Mouse (Mus musculus) embryonic facial prominence, embryonic 13.5 days (tissue): ENCODE measurements around the gene Gm26661. TPM values are rescaled to one million over a fixed set of nuclear protein-coding genes. Genes with fewer than 3 reads are reported as not detected.

Experiments
- ATAC-seq: fragments of 200-750 bp; cut with Nextera tagmentation; 2 replicates; pipeline ENCODE4 v1.8.0; 2017; ENCODE audit warnings: low read depth; ENCODE audit not compliant: insufficient number of reproducible peaks, insufficient read depth, low FRiP score, low TSS enrichment
- H3K27ac ChIP-seq: fragments of 300-500 bp; sonication (generic); 2 replicates; pipeline ENCODE4 v1.5.1; 2015; ENCODE audit warnings: moderate library complexity, mild to moderate bottlenecking, inconsistent platforms
- H3K27me3 ChIP-seq: fragments of 300-500 bp; sonication (generic); 2 replicates; pipeline ENCODE4 v1.6.1; 2015; ENCODE audit warnings: mild to moderate bottlenecking, inconsistent platforms
- H3K36me3 ChIP-seq: fragments of 300-500 bp; sonication (generic); 2 replicates; pipeline ENCODE4 v1.6.1; 2015; ENCODE audit warnings: mild to moderate bottlenecking, inconsistent platforms
- H3K4me1 ChIP-seq: fragments of 300-500 bp; sonication (generic); 2 replicates; pipeline ENCODE4 v1.6.1; 2015; ENCODE audit warnings: inconsistent platforms
- H3K4me2 ChIP-seq: fragments of 300-500 bp; sonication (generic); 2 replicates; pipeline ENCODE4 v1.6.1; 2015; ENCODE audit warnings: moderate library complexity, mild to moderate bottlenecking, inconsistent platforms
- H3K4me3 ChIP-seq: fragments of 300-500 bp; sonication (generic); 2 replicates; pipeline ENCODE4 v1.5.1; 2015; ENCODE audit warnings: mild to moderate bottlenecking, inconsistent platforms
- H3K9ac ChIP-seq: fragments of 300-500 bp; sonication (generic); 2 replicates; pipeline ENCODE4 v1.6.1; 2015; ENCODE audit warnings: mild to moderate bottlenecking, inconsistent platforms
- H3K9me3 ChIP-seq: fragments of 300-500 bp; sonication (generic); 2 replicates; pipeline ENCODE4 v1.6.1; 2016; ENCODE audit warnings: inconsistent platforms
- WGBS: fragments of 180-500 bp; shearing (Covaris S2); methylation state at CpG from one replicate; pipeline ENCODE4 v1.1.7; 2015; ENCODE audit warnings: mixed read lengths; 5-methylcytosine and 5-hydroxymethylcytosine counted together
- polyA plus RNA-seq: library from polyadenylated mRNA; unstranded; fragments of >200 nt; fragmentation: Nextera tagmentation; extraction: Ambion mirVana; gene quantifications from 2 replicates; pipeline ENCODE4 v1.2.1, GENCODE M21; 2015

The Gm26661 gene
- polyA plus RNA-seq, 1 experiment from 2014 or later = not detected

DNA sequence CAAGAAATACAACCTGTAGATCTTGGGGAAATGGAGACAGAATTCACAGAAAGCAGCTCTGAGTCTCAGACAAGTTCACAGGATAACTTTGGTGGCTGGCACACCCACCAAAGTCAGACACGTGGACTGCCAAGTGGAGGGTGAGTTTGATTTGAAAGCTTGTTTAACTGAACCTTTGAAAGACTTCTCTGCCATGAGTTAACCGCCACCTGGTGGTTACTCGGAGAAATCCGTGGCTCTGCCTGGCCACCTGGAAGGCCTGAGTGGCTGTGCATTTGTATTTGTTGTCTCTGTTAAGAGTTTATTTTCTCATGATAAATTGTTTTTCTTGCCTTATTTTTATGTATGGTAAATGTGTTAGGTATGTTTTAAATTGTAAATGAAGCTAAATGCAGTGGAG lies 10.4 kb downstream of the Gm26661 start:
- no peaks in the 10 kb centered on the region for H3K27me3 ChIP-seq
- no peak overlapping the region for H3K9ac ChIP-seq
- H3K9me3 ChIP-seq = peaks cover 5% of the 10 kb centered on the region; the same call in 1 of the 2 replicates
- no peak overlapping the region for H3K4me3 ChIP-seq
- H3K4me2 ChIP-seq = no peak overlapping the region
- 7% methylated on average over 4 of the region's 4 CpGs for WGBS
- no peak for ATAC-seq
- H3K4me1 ChIP-seq = no peaks in the 10 kb centered on the region
- H3K27ac ChIP-seq = no peak overlapping the region
- no peaks in the 10 kb centered on the region for H3K36me3 ChIP-seq

GRCm38 (mm10) chr14:7803874-7804557 lies 12.6 kb downstream of the Gm26661 start:
- no peaks in the 10 kb centered on the region for H3K27me3 ChIP-seq
- H3K9me3 ChIP-seq = peaks cover 5% of the 10 kb centered on the region; the same call in 1 of the 2 replicates
- 0 out of 2 replicates have a peak, but pooled peaks cover 4% of the 10 kb centered on the region for H3K4me1 ChIP-seq
- H3K9ac ChIP-seq = no peak overlapping the region
- no peaks in the 10 kb centered on the region for H3K36me3 ChIP-seq
- no peak overlapping the region for H3K4me2 ChIP-seq
- ATAC-seq = no peak
- WGBS = 63% methylated on average over 4 of the region's 4 CpGs
- no peak overlapping the region for H3K27ac ChIP-seq
- no peak overlapping the region for H3K4me3 ChIP-seq

DNA sequence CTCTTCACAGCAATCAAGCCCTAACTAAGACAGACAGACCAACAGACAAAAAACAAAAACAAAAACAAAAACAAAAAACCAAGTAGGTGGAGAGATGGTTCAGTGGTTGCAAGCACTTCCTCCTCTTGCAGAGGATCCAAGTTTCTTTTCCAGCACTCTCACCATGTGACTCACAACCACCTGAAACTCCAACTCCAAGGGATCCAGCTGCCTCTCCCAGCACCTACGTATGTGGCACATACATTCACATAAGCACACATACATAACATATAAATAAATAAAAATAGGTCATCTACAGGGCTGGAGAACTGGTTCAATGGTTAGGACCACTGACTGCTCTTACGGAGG lies 13.1 kb downstream of the Gm26661 start:
- Histone ChIP-seq H3K27me3 (no peaks in the 10 kb centered on the region), H3K4me2 (no peak overlapping the region), H3K4me3 (no peak overlapping the region), H3K4me1 (0 out of 2 replicates have a peak, but pooled peaks cover 4% of the 10 kb centered on the region), H3K9me3 (peaks cover 5% of the 10 kb centered on the region; the same call in 1 of the 2 replicates), H3K27ac (no peak overlapping the region), H3K36me3 (no peaks in the 10 kb centered on the region), H3K9ac (no peak overlapping the region)
- 94% methylated on average over 2 of the region's 2 CpGs for WGBS
- no peak for ATAC-seq

- no peak overlapping the region for H3K9ac ChIP-seq
- ATAC-seq = no peak
- WGBS = 67% methylated on average over 4 of the region's 4 CpGs
- H3K4me2 ChIP-seq = no peak overlapping the region
- H3K4me1 ChIP-seq = 0 out of 2 replicates have a peak, but pooled peaks cover 4% of the 10 kb centered on the region
- no peaks in the 10 kb centered on the region for H3K9me3 ChIP-seq
- H3K36me3 ChIP-seq = no peaks in the 10 kb centered on the region
- H3K27ac ChIP-seq = no peak overlapping the region
- H3K27me3 ChIP-seq = no peaks in the 10 kb centered on the region
- H3K4me3 ChIP-seq = no peak overlapping the region
Measured at GRCm38 (mm10) chr14:7807711-7808110, 16.3 kb downstream of the Gm26661 start.

- H3K9me3 ChIP-seq = no peaks in the 10 kb centered on the region
- ATAC-seq = no peak
- H3K4me3 ChIP-seq = no peak overlapping the region
- no peak overlapping the region for H3K4me2 ChIP-seq
- WGBS = 68% methylated on average over 11 of the region's 11 CpGs
- no peaks in the 10 kb centered on the region for H3K27me3 ChIP-seq
- 0 out of 2 replicates have a peak, but pooled peaks cover 4% of the 10 kb centered on the region for H3K4me1 ChIP-seq
- no peak overlapping the region for H3K9ac ChIP-seq
- no peak overlapping the region for H3K27ac ChIP-seq
- H3K36me3 ChIP-seq = no peaks in the 10 kb centered on the region
Measured at GRCm38 (mm10) chr14:7808501-7808981, 17.2 kb downstream of the Gm26661 start.

DNA sequence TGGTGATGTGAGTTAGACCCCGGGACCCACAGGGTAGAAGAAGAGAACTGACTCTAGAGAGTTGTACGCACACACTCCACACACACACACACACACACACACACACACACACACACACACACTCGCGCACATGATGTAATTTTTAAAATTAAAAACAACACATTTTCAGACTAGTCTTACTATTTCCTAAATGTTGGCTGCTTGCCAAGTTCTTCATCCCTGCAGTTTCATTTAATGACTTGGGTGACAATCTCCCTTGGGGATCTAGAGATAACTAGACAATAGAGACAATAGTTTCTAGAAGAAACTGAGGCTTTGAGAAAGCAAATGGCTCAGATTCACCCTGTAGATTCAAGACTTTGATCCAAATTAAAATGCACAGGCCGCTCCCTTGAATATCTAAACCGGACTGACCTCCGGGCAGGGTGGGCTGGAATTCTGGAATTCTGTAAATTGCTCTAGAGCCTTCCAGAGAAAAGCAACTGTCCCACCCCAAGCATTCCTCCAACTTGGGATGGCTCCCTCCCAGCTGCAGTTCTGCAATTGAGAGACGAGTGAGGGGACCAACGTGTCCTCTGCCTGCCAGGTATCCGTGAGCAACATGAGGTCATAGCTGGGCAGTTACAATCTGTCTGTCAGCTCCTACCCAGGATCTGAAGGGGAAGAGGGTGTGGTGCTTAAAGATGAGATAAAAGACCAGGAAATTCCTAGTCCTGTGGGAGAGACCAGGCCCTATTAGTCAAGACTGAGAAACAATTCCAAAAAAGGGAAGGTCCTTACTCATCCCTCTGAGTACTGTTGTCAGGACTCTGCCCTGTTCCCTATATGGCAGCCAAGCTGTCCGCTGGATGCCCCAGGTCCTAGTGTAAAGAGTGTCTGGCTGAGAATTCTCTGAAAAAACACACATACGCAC lies 17.9 kb downstream of the Gm26661 start:
- no peak overlapping the region for H3K27ac ChIP-seq
- WGBS = 79% methylated on average over 12 of the region's 12 CpGs
- H3K9me3 ChIP-seq = no peaks in the 10 kb centered on the region
- no peak overlapping the region for H3K4me2 ChIP-seq
- no peak overlapping the region for H3K9ac ChIP-seq
- no peaks in the 10 kb centered on the region for H3K36me3 ChIP-seq
- 0 out of 2 replicates have a peak, but pooled peaks cover 4% of the 10 kb centered on the region for H3K4me1 ChIP-seq
- no peak for ATAC-seq
- no peaks in the 10 kb centered on the region for H3K27me3 ChIP-seq
- no peak overlapping the region for H3K4me3 ChIP-seq

DNA sequence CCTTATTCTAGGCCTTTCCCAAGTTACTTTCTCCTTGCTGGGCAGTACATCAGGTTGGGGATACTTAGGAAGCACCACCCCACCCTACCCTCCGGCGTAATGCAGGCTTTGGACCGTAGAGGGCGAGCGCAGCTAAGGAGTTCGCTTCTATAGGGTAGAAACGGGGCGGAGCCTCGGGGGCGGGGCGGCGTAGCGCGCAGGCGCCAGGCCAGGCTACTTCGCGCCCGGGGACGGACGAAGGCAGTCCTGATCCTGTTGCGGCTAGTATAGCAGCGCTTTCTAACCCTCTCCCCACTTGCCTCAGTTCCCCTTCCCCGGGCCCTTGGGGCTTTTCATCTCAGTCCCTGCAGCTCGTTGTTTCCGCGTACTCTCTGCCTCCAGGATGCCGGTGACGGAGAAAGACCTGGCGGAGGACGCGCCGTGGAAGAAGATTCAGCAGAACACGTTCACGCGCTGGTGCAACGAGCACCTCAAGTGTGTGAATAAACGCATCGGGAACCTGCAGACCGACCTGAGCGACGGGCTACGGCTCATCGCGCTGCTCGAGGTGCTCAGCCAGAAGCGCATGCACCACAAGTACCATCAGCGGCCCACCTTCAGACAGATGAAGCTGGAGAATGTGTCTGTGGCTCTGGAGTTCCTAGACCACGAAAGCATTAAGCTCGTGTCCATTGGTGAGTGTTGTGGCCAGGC lies 26.5 kb downstream of the Gm26661 start, which contains the start of gene Flnb:
Gene Flnb (plus strand): TSS at position 188 of the 693 bp plus-strand sequence.
- Histone ChIP-seq H3K4me2 (peak within 1 kb of the TSS; percentile 88), H3K9me3 (no peaks in the 10 kb centered on the region), H3K27me3 (no peaks in the 10 kb centered on the region), H3K27ac (peak within 1 kb of the TSS; percentile 80), H3K4me1 (peaks cover 39% of the 10 kb centered on the region), H3K36me3 (no peaks in the 10 kb centered on the region), H3K4me3 (peak within 1 kb of the TSS; percentile 67), H3K9ac (peak within 1 kb of the TSS; percentile 87)
- under 1% methylated on average over 49 of the region's 49 CpGs for WGBS
- ATAC-seq = peak; percentile 93

DNA sequence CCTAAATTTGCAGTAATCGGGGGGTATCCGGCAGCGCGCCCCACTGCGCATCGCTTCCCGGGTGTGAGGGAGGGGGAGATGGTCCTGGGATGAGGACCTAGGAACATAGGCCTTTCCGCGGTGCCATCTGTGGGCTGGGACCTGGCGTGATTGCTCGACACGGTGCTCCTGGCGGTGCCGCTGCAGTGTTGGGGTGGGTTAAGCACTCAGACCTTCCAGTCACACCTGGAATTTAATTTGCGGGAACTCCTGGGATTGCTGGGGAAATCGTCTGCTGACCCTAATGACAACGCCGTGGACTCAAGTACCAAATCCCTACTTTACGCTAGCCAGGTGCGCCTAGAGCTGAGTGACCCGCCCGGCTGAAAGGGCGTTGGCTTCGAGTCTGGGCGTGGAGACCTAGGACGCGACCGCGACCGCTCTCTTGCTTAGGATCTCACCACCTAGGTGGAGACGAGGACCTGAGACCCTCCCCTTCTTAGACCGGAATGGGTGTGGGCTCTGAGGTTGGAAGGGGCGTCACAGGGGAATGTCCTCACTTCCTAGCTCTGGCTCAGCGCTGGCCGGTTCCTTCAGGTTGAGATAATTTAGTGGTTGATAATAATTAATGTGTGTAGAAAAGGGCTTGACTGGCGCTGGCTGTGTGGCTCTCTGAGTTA lies 27.2 kb downstream of the Gm26661 start:
- Histone ChIP-seq H3K4me1 (peaks cover 44% of the 10 kb centered on the region), H3K9me3 (no peaks in the 10 kb centered on the region), H3K36me3 (no peaks in the 10 kb centered on the region), H3K9ac (peak overlapping the region; percentile 87), H3K4me2 (peak overlapping the region; percentile 88), H3K4me3 (peak overlapping the region; percentile 67), H3K27ac (peak overlapping the region; percentile 80; the same call in 1 of the 2 replicates), H3K27me3 (no peaks in the 10 kb centered on the region)
- 1% methylated on average over 36 of the region's 36 CpGs for WGBS
- peak; percentile 11; the same call in 1 of the 2 replicates for ATAC-seq

DNA sequence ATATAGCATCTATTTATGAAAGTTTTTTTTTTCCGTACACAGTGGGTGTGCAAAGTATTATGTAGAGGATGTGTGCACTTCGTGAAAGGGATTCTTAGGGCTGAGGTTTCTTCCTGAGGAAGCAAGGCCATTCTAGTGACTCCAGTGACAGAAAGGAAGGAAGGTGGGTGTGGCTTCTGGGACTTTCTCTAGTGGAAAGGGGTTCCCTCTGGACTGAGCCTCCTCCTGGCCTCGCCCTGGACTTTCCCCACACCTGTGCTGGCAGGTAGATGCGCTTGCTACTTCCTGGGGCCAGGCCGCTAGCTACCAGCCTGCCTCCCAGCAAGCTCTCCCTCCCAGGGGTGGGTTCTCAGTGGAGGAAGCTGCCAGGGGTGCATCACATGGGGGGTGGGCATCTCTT lies 28.1 kb downstream of the Gm26661 start:
- Histone ChIP-seq H3K27me3 (no peaks in the 10 kb centered on the region), H3K36me3 (no peaks in the 10 kb centered on the region)
- 65% methylated on average over 5 of the region's 5 CpGs for WGBS

GRCm38 (mm10) chr14:7821341-7821740 lies 30.0 kb downstream of the Gm26661 start:
- Histone ChIP-seq H3K36me3 (no peaks in the 10 kb centered on the region), H3K4me1 (peaks cover 68% of the 10 kb centered on the region), H3K9ac (no peak overlapping the region), H3K9me3 (no peaks in the 10 kb centered on the region), H3K4me3 (no peak overlapping the region), H3K27ac (peak overlapping the region; percentile 41; the same call in 1 of the 2 replicates), H3K27me3 (no peaks in the 10 kb centered on the region), H3K4me2 (peak overlapping the region; percentile 88)
- no peak for ATAC-seq
- 58% methylated on average over 8 of the region's 8 CpGs for WGBS

More for the DNA sequence above, 28.1 kb downstream of the Gm26661 start:
- H3K4me3 ChIP-seq = peak overlapping the region; percentile 67
- H3K27ac ChIP-seq = no peak overlapping the region
- ATAC-seq = no peak
- peaks cover 49% of the 10 kb centered on the region for H3K4me1 ChIP-seq
- no peaks in the 10 kb centered on the region for H3K9me3 ChIP-seq
- peak overlapping the region; percentile 88 for H3K4me2 ChIP-seq
- H3K9ac ChIP-seq = peak overlapping the region; percentile 87
